Mouse (Mus musculus) right cerebral cortex, adult 2 months (tissue): ENCODE measurements around the gene Krt23.
A peak's percentile ranks its signal among the peaks of the same experiment; 100 is the strongest.

Experiments used
- DNase-seq, 2 experiments: peaks; one replicate each; pipeline ENCODE4 v3.0.0; 2021 to 2022; ENCODE audit warnings: low spot score in 2 of 2

Krt23 gene

DNA sequence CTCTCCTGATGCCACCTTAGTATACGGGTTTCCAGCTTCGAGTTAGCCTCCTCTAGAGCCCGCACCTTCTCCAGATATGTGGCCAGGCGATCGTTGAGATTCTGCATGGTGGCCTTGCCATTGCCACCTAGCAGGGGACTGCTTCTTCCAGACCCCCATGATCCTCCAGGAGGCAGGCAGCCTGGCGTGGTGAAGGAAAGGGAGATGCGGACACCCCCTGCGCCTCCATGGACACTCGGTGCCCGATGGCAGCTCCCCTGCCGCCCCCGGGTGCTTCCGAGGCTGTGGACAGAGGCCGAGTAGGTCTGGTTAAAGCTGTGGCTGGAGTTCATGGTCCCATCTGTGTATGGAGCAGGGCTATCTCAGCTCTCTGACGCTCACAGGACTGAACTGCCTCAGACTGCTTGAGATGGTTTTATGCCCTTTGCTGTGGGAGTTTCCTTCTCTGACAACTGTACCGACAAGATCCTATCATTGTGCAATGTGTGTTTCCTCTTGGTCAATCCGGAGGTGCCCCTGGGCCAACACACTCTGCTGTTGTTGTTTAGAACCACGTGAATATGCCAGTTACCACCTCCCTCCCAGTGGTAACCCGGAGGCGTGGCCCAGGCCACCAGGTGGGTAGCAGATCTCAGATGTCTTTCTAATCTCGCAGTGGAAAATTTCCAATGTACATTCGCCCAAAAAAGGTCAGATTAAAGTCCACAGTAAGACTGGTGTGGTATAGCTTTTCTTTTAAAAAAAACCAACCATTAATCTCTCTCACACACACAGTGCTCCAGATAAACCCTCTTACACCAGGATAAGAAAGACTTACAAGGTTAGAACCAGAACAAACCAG lies at the start of gene Krt23:
Krt23 (minus strand) TSS at position 405 of the 841 bp plus-strand sequence.
- no peak for DNase-seq

- peak; percentile 37 to 38 for DNase-seq
Observed at GRCm38 (mm10) chr11:99539721-99540120, 46.8 kb upstream of the Krt23 start.

DNA sequence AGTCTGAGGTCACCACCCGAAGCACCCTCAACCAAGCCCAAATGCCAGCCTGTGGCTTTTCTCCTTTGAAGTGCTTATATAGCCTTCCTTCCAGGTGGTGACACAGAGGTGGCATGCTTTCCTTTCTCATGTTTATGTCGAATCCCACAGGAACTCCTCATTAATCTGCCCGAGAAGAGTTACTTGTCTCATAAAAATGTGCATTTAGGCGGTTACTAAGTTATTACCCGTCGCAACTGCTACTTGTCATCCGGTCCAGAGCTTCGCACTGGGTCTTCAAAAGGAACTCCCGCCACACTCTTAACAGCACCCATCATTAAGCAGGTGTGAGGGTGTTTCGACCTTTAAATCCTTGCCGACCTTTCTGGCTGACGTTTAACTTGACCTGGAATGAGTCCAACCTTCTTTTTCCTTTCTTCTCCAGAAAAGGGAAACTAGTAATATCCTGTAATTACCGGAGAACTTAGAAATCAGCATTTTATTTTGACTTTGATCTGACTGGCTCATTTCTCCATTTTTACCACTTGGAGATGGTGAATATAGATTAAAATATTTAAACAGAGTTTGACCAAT lies 28.4 kb upstream of the Krt23 start, which contains the start of gene Krt39:
Krt39 (minus strand) TSS at position 51 of the 573 bp plus-strand sequence.
- no peak for DNase-seq

- no peak for DNase-seq
Observed at GRCm38 (mm10) chr11:99514098-99514497, 21.2 kb upstream of the Krt23 start.

- no peak for DNase-seq
Observed at GRCm38 (mm10) chr11:99500095-99500805, 7.3 kb upstream of the Krt23 start.

DNA sequence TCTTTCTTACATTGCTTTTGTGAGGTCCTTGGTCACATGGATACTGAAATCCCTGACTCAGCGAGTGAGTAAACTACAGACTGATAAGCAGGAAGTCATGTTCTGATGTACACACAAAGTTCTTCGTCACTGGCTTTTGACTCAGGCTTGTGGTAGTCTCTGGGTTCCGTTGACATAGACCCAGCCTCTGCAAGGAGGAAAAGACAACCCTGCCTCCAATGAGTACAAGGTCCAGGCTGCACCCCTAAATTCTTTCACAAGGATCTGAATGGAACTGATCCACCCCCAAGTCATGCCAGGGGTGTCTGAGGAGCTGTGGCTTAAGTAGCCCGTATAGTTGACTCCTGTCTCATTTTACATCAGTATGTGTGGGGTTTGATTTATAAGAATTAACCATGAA lies 3.5 kb upstream of the Krt23 start:
- DNase-seq, result no peak

DNA sequence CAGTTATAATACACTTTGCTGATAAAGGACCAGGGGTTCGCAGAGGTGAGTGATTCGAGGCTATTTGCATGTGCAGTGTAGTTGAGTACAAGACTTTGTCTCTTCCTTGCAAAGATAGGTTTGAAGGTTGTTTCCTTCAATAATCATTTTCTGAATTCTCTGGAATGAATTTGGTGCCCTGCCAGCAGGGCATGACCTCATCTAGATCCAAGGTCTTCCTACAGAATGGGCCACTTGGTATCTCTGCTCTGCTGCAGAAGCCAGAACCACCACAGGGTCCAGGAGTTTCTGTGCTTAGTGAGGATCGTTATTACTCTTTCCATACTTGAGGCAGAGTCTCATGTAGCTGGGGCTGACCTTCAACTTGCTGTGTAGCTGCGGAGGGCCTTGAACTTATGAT lies 1.8 kb upstream of the Krt23 start:
- no peak for DNase-seq

- DNase-seq, result no peak
Observed at GRCm38 (mm10) chr11:99493574-99493850, 575 bp upstream of the Krt23 start.

DNA sequence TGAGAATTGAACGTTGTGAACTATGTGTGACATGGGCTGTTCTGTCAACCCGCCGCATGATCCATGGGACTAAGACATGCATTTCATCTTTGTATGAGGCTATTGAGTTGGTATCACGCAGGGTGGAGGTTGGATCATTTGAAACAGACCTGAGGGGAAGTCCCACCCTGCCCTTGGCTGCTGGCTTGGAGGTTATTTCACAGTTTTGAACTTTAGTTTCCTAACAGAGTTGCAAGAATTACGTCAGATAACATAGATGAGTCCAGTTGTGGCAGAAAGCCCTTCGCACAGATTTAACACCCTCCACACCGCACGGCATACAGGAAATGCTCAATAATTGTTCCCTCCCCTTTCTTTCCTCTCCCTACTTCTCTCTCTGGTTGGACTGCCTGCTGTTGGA lies 1.9 kb downstream of the Krt23 start:
- DNase-seq, result no peak

DNA sequence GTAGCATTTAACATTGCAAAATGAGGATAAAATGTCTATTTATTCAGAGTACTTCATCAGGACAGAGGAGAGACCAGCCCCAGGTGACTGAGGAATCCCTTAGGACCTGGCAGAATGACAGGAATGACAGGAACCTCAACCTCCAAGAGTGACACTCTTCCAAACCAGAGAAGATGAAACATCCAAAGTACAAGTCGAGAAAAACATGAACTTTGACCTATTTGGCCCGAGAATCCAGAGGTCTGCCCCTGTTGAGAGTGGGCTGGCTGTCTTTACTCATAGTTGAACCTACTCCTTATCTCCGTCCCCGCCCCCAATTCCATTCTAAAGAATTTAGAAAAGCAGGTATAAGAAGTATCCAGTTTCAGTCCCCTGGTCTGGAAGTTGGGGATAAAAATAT lies 2.3 kb downstream of the Krt23 start:
- DNase-seq, result no peak

GRCm38 (mm10) chr11:99489233-99489632 lies 3.7 kb downstream of the Krt23 start:
- DNase-seq, result no peak

GRCm38 (mm10) chr11:99474981-99475380 lies 18.0 kb downstream of the Krt23 start:
- no peak for DNase-seq

DNA sequence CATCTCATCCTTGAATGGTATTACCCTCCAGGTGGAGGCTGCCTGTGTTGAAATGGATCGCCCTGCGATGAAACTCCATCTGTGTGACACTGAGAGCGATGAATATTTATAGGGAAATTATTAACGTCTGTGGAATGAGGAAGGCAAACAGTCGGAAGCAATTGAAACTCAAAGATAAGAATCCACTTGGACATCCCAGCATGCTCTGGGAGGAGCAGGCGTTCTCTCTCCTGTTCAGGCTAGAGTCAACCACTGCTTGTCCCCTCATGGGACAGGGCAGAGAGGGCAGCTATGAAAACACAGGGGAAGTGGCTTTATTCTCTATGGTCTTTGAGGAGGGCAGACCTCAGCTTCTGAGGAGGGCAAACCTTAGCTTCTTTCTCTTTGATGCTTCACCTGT lies 19.5 kb downstream of the Krt23 start:
- DNase-seq, result no peak

DNA sequence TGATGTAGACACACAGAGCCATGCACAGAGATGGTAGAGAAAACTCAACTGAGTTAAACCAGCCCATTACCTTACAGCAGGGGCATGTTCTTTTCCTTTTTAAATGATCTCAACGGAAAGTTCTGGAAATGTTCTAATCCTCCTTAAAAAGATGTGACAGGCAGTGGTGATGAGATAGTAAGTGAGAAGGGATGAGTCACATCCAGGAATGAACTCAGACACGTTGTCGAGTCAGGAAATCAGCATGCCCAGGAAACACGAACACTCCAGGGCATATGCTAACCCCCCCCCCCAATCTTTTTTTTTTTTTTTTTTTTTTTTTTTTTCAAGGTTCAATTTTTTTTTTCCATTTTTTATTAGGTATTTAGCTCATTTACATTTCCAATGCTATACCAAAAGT lies 20.5 kb downstream of the Krt23 start:
- DNase-seq, result no peak

- no peak for DNase-seq
Observed at GRCm38 (mm10) chr11:99471946-99472345, 21.0 kb downstream of the Krt23 start.

DNA sequence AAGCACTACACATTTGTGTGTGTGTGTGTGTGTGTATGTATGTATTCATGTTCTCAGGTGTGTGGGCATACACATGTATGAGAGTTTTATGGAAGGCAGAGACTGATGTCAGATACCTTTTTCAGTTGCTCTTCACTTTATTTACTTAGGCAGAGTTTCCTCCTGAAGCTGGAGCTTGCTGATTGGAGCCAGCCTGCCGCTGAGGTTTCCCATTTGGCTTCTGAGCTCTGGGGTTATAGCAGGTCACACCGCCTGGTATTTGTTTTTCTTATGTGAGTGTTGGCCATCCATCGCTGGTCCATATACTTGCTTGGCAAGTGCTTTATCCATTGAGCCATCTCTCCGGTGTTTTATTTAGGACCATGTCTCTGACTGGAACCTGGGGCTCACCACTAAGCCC lies 23.7 kb downstream of the Krt23 start:
- no peak for DNase-seq

DNA sequence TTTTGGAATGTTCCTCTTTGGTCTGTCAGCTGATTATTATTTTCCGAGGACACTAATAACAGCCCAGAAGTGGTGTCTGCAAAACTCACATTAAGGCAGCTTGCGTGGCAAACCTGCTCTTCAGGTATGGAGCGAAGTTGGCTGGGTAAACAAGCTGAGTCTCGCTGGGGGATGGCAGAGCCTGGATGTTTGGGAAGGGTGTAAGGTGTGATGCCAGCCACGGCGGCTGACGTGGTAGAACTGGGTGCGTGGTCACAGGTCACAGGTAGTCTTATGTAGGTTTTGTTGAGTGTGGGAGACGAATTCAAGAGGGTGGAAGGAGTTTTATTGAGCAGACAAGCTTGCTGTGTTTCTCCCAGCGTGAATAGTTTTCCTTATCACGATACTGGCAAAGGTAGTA lies 24.4 kb downstream of the Krt23 start:
- DNase-seq, result no peak

- DNase-seq, result peak; percentile 46 to 63
Observed at GRCm38 (mm10) chr11:99466316-99466715, 26.6 kb downstream of the Krt23 start.

GRCm38 (mm10) chr11:99464836-99465235 lies 28.1 kb downstream of the Krt23 start:
- peak; percentile 87 to 90 for DNase-seq

DNA sequence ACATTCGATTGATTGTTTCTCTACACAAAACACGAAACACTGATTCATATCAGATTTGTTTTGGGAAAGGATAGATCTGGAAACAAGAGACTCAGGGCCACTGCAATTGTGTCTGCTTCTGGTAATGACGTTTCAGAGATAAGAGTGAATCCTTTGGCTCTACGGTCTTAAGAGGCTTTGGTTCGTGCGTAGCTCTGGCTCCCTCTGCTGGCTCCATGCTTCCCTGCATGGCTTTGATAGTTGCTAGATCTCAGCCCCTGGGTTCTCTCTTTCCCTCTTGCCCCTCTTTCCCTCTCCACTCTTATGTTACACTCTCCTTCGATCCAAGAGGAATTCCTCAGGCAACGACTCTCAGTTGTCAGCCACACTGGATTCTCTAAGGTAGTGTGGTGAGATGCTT lies 29.8 kb downstream of the Krt23 start:
- peak; percentile 82 to 84 for DNase-seq

- no peak for DNase-seq
Observed at GRCm38 (mm10) chr11:99461736-99462135, 31.2 kb downstream of the Krt23 start.

- DNase-seq, result no peak
Observed at GRCm38 (mm10) chr11:99458887-99459286, 34.0 kb downstream of the Krt23 start.

- no peak for DNase-seq
Observed at GRCm38 (mm10) chr11:99454759-99455158, 38.2 kb downstream of the Krt23 start.
